Mouse (Mus musculus) embryonic facial prominence, embryonic 12.5 days (tissue): ENCODE data around the gene Pde4d. TPM values are rescaled to one million over a fixed set of nuclear protein-coding genes. Genes with fewer than 3 reads are reported as not detected.

Source experiments
- ATAC-seq: fragments of 200-750 bp; cut with Nextera tagmentation; 2 replicates; pipeline ENCODE4 v1.8.0; 2017; ENCODE audit not compliant: insufficient number of reproducible peaks, insufficient read depth, low FRiP score, low TSS enrichment
- H3K27ac ChIP-seq: fragments of 300-500 bp; sonication (generic); 2 replicates; pipeline ENCODE4 v1.5.1; 2016; ENCODE audit warnings: mild to moderate bottlenecking
- H3K27me3 ChIP-seq: fragments of 300-500 bp; sonication (generic); 2 replicates; pipeline ENCODE4 v1.6.1; 2016; ENCODE audit warnings: mild to moderate bottlenecking, moderate library complexity
- H3K36me3 ChIP-seq: fragments of 300-500 bp; sonication (generic); 2 replicates; pipeline ENCODE4 v1.6.1; 2016; ENCODE audit warnings: mild to moderate bottlenecking
- H3K4me1 ChIP-seq: fragments of 300-500 bp; sonication (generic); 2 replicates; pipeline ENCODE4 v1.6.1; 2016
- H3K4me2 ChIP-seq: fragments of 300-500 bp; sonication (generic); replicated peaks from 2 replicates; pipeline ENCODE4 v1.6.1; 2016; ENCODE audit warnings: mild to moderate bottlenecking, moderate library complexity
- H3K4me3 ChIP-seq: fragments of 300-500 bp; sonication (generic); 2 replicates; pipeline ENCODE4 v1.5.1; 2016; ENCODE audit warnings: mild to moderate bottlenecking
- H3K9ac ChIP-seq: fragments of 300-500 bp; sonication (generic); 2 replicates; pipeline ENCODE4 v1.6.1; 2016; ENCODE audit warnings: mild to moderate bottlenecking, moderate library complexity
- H3K9me3 ChIP-seq: fragments of 300-500 bp; sonication (generic); 2 replicates; pipeline ENCODE4 v1.6.1; 2016; ENCODE audit warnings: mild to moderate bottlenecking, moderate library complexity
- WGBS: fragments of 180-500 bp; shearing (Covaris S2); methylation state at CpG from one replicate; pipeline ENCODE4 v1.1.7; 2016; 5-methylcytosine and 5-hydroxymethylcytosine counted together
- polyA plus RNA-seq: library from polyadenylated mRNA; unstranded; fragments of >200 nt; fragmentation: Nextera tagmentation; extraction: Ambion mirVana; gene quantifications from 2 replicates; pipeline ENCODE4 v1.2.1, GENCODE M21; 2016

The Pde4d gene
- polyA plus RNA-seq, 1 experiment from 2014 or later, result 20.4 TPM

- Histone ChIP-seq H3K9ac (no peak overlapping the region), H3K27me3 (no peaks in the 10 kb centered on the region), H3K36me3 (no peaks in the 10 kb centered on the region), H3K9me3 (no peaks in the 10 kb centered on the region), H3K27ac (no peak overlapping the region), H3K4me2 (no peak overlapping the region), H3K4me1 (no peaks in the 10 kb centered on the region), H3K4me3 (no peak overlapping the region)
- 70% methylated on average over 13 of the region's 13 CpGs for WGBS
- ATAC-seq, result no peak
Measured at GRCm38 (mm10) chr13:109761081-109761480, 1311.3 kb downstream of the Pde4d start.

- peak; percentile 53; the same call in 1 of the 2 replicates for ATAC-seq
- 44% methylated on average over 7 of the region's 7 CpGs for WGBS
Measured at GRCm38 (mm10) chr13:109774791-109775190, 1325.0 kb downstream of the Pde4d start.

GRCm38 (mm10) chr13:109775197-109775596 is 1325.4 kb downstream of the Pde4d start:
- no peak overlapping the region for H3K4me3 ChIP-seq
- no peaks in the 10 kb centered on the region for H3K27me3 ChIP-seq
- 19% methylated on average over 5 of the region's 5 CpGs for WGBS
- H3K4me2 ChIP-seq, result no peak overlapping the region
- ATAC-seq, result no peak
- peaks cover 6% of the 10 kb centered on the region for H3K4me1 ChIP-seq
- no peak overlapping the region for H3K27ac ChIP-seq
- H3K9me3 ChIP-seq, result no peaks in the 10 kb centered on the region
- no peaks in the 10 kb centered on the region for H3K36me3 ChIP-seq
- no peak overlapping the region for H3K9ac ChIP-seq

More at GRCm38 (mm10) chr13:109774791-109775190, 1325.0 kb downstream of the Pde4d start:
- H3K9ac ChIP-seq, result no peak overlapping the region
- H3K36me3 ChIP-seq, result no peaks in the 10 kb centered on the region
- H3K4me2 ChIP-seq, result no peak overlapping the region
- H3K27me3 ChIP-seq, result no peaks in the 10 kb centered on the region
- peaks cover 6% of the 10 kb centered on the region for H3K4me1 ChIP-seq
- no peak overlapping the region for H3K4me3 ChIP-seq
- H3K9me3 ChIP-seq, result no peaks in the 10 kb centered on the region
- H3K27ac ChIP-seq, result no peak overlapping the region

- Histone ChIP-seq H3K4me1 (peaks cover 6% of the 10 kb centered on the region), H3K27me3 (no peaks in the 10 kb centered on the region), H3K9me3 (no peaks in the 10 kb centered on the region), H3K9ac (no peak overlapping the region; the same call in 1 of the 2 replicates), H3K27ac (no peak overlapping the region), H3K36me3 (no peaks in the 10 kb centered on the region), H3K4me2 (peak overlapping the region; percentile 46), H3K4me3 (peak overlapping the region; percentile 16; the same call in 1 of the 2 replicates)
- peak; percentile 76; the same call in 1 of the 2 replicates for ATAC-seq
- 2% methylated on average over 11 of the region's 11 CpGs for WGBS
Measured at GRCm38 (mm10) chr13:109776116-109776515, 1326.4 kb downstream of the Pde4d start.

- no peaks in the 10 kb centered on the region for H3K36me3 ChIP-seq
- no peak overlapping the region for H3K9ac ChIP-seq
- 26% methylated on average over 3 of the region's 3 CpGs for WGBS
Measured at GRCm38 (mm10) chr13:109776995-109777394, 1327.2 kb downstream of the Pde4d start.

GRCm38 (mm10) chr13:109777441-109777840 is 1327.7 kb downstream of the Pde4d start:
- Histone ChIP-seq H3K4me2 (no peak overlapping the region), H3K9me3 (no peaks in the 10 kb centered on the region), H3K4me3 (no peak overlapping the region), H3K9ac (no peak overlapping the region), H3K36me3 (no peaks in the 10 kb centered on the region), H3K27ac (no peak overlapping the region), H3K4me1 (peaks cover 6% of the 10 kb centered on the region), H3K27me3 (no peaks in the 10 kb centered on the region)
- ATAC-seq, result no peak
- WGBS, result 78% methylated on average over 5 of the region's 5 CpGs

More at GRCm38 (mm10) chr13:109776995-109777394, 1327.2 kb downstream of the Pde4d start:
- Histone ChIP-seq H3K27ac (no peak overlapping the region), H3K4me3 (no peak overlapping the region), H3K27me3 (no peaks in the 10 kb centered on the region), H3K4me1 (peaks cover 6% of the 10 kb centered on the region), H3K4me2 (no peak overlapping the region), H3K9me3 (no peaks in the 10 kb centered on the region)
- ATAC-seq, result no peak

- Histone ChIP-seq H3K27me3 (no peaks in the 10 kb centered on the region), H3K4me3 (no peak overlapping the region), H3K36me3 (no peaks in the 10 kb centered on the region), H3K4me1 (peaks cover 6% of the 10 kb centered on the region), H3K4me2 (no peak overlapping the region), H3K9me3 (no peaks in the 10 kb centered on the region), H3K27ac (no peak overlapping the region), H3K9ac (no peak overlapping the region)
- no peak for ATAC-seq
- 41% methylated on average over 9 of the region's 9 CpGs for WGBS
Measured at GRCm38 (mm10) chr13:109778297-109778835, 1328.6 kb downstream of the Pde4d start.

- Histone ChIP-seq H3K9me3 (no peaks in the 10 kb centered on the region), H3K36me3 (no peaks in the 10 kb centered on the region), H3K4me2 (no peak overlapping the region), H3K9ac (no peak overlapping the region), H3K4me1 (peaks cover 6% of the 10 kb centered on the region), H3K4me3 (no peak overlapping the region), H3K27ac (no peak overlapping the region), H3K27me3 (no peaks in the 10 kb centered on the region)
- WGBS, result 89% methylated on average over 1 of the region's 1 CpGs
- ATAC-seq, result no peak
Measured at GRCm38 (mm10) chr13:109781466-109781865, 1331.7 kb downstream of the Pde4d start.

- H3K4me1 ChIP-seq, result no peaks in the 10 kb centered on the region
- 82% methylated on average over 4 of the region's 4 CpGs for WGBS
Measured at GRCm38 (mm10) chr13:109788604-109789003, 1338.9 kb downstream of the Pde4d start.

GRCm38 (mm10) chr13:109789151-109789550 is 1339.4 kb downstream of the Pde4d start:
- H3K27me3 ChIP-seq, result no peaks in the 10 kb centered on the region
- no peak overlapping the region for H3K4me2 ChIP-seq
- no peak overlapping the region for H3K27ac ChIP-seq
- H3K4me3 ChIP-seq, result no peak overlapping the region
- H3K9me3 ChIP-seq, result no peaks in the 10 kb centered on the region
- 66% methylated on average over 4 of the region's 4 CpGs for WGBS
- ATAC-seq, result no peak
- no peaks in the 10 kb centered on the region for H3K36me3 ChIP-seq
- no peak overlapping the region for H3K9ac ChIP-seq
- H3K4me1 ChIP-seq, result no peaks in the 10 kb centered on the region

More at GRCm38 (mm10) chr13:109788604-109789003, 1338.9 kb downstream of the Pde4d start:
- H3K36me3 ChIP-seq, result no peaks in the 10 kb centered on the region
- no peaks in the 10 kb centered on the region for H3K9me3 ChIP-seq
- no peak for ATAC-seq
- H3K27ac ChIP-seq, result no peak overlapping the region
- no peaks in the 10 kb centered on the region for H3K27me3 ChIP-seq
- H3K4me2 ChIP-seq, result no peak overlapping the region
- H3K4me3 ChIP-seq, result no peak overlapping the region
- H3K9ac ChIP-seq, result no peak overlapping the region

GRCm38 (mm10) chr13:109790045-109790715 is 1340.4 kb downstream of the Pde4d start:
- no peaks in the 10 kb centered on the region for H3K36me3 ChIP-seq
- H3K4me1 ChIP-seq, result no peaks in the 10 kb centered on the region
- H3K9me3 ChIP-seq, result no peaks in the 10 kb centered on the region
- H3K4me2 ChIP-seq, result no peak overlapping the region
- no peak overlapping the region for H3K9ac ChIP-seq
- no peak overlapping the region for H3K4me3 ChIP-seq
- no peak for ATAC-seq
- no peaks in the 10 kb centered on the region for H3K27me3 ChIP-seq
- H3K27ac ChIP-seq, result no peak overlapping the region
- WGBS, result 58% methylated on average over 8 of the region's 8 CpGs

GRCm38 (mm10) chr13:109793918-109794317 is 1344.2 kb downstream of the Pde4d start:
- ATAC-seq, result no peak
- 81% methylated on average over 9 of the region's 9 CpGs for WGBS
- Histone ChIP-seq H3K36me3 (no peaks in the 10 kb centered on the region), H3K4me1 (no peaks in the 10 kb centered on the region), H3K9me3 (no peaks in the 10 kb centered on the region), H3K9ac (no peak overlapping the region), H3K4me2 (no peak overlapping the region), H3K27me3 (no peaks in the 10 kb centered on the region), H3K4me3 (no peak overlapping the region), H3K27ac (no peak overlapping the region)
